Comparison of ENCODE assay signal across 32 mouse cellular contexts in genomic region chr2:148825986-148826385, GRCm38 (mm10). TPM values are rescaled to one million over a fixed set of nuclear protein-coding genes. Genes with fewer than 3 reads are reported as not detected.
"Had no signal": no experiment of that assay in that cellular context is flagged by ENCODE, and none has a peak within 500 bp of the region (broad histone marks: within the 10 kb centered on the region; RNA-seq: fewer than 3 reads in every experiment).

No protein-coding gene starts in this region.

- H3K27ac ChIP-seq: embryonic facial prominence, embryonic 10.5 days; embryonic facial prominence, embryonic 12.5 days; embryonic facial prominence, embryonic 13.5 days; embryonic facial prominence, embryonic 15.5 days; forebrain, embryonic 10.5 days; forebrain, embryonic 12.5 days; forebrain, embryonic 13.5 days; forebrain, embryonic 15.5 days; gastrocnemius, adult 2 months; heart, adult 2 months had no signal

- H3K4me1 ChIP-seq: embryonic facial prominence, embryonic 10.5 days; embryonic facial prominence, embryonic 12.5 days; embryonic facial prominence, embryonic 13.5 days; embryonic facial prominence, embryonic 15.5 days; forebrain, embryonic 10.5 days; forebrain, embryonic 12.5 days; forebrain, embryonic 13.5 days; forebrain, embryonic 15.5 days had no signal

- H3K9me3 ChIP-seq: embryonic facial prominence, embryonic 10.5 days; embryonic facial prominence, embryonic 12.5 days; embryonic facial prominence, embryonic 13.5 days; embryonic facial prominence, embryonic 15.5 days; forebrain, embryonic 10.5 days; forebrain, embryonic 12.5 days; forebrain, embryonic 13.5 days; forebrain, embryonic 15.5 days had no signal

- H3K4me3 ChIP-seq: embryonic facial prominence, embryonic 10.5 days; embryonic facial prominence, embryonic 12.5 days; embryonic facial prominence, embryonic 13.5 days; embryonic facial prominence, embryonic 15.5 days; erythroblast, embryonic 14.5 days; forebrain, embryonic 10.5 days; forebrain, embryonic 12.5 days; forebrain, embryonic 13.5 days; forebrain, embryonic 15.5 days; gastrocnemius, adult 2 months; heart, adult 2 months had no signal

- H3K27me3 ChIP-seq: embryonic facial prominence, embryonic 12.5 days; embryonic facial prominence, embryonic 13.5 days; embryonic facial prominence, embryonic 15.5 days; forebrain, embryonic 12.5 days; forebrain, embryonic 13.5 days; forebrain, embryonic 15.5 days had no signal

- H3K36me3 ChIP-seq: embryonic facial prominence, embryonic 10.5 days; embryonic facial prominence, embryonic 12.5 days; embryonic facial prominence, embryonic 13.5 days; embryonic facial prominence, embryonic 15.5 days; forebrain, embryonic 10.5 days; forebrain, embryonic 12.5 days; forebrain, embryonic 15.5 days had no signal

- DNase-seq: cerebellum, adult 9-10 months; cerebellum, adult 9-11 months; cerebellum, postnatal 10 days; cerebellum, postnatal 14 days; cerebellum, postnatal 25 days; cerebellum, postnatal 36 days; embryo, embryonic 11 days; forebrain, postnatal 0 days; gastrocnemius, adult 2 months; gastrocnemius, postnatal 10 days; gastrocnemius, postnatal 14 days; gastrocnemius, postnatal 25 days; gastrocnemius, postnatal 36 days; heart, adult 18-20 months; heart, adult 2 months had no signal

- H3K9ac ChIP-seq: embryonic facial prominence, embryonic 12.5 days; embryonic facial prominence, embryonic 13.5 days; embryonic facial prominence, embryonic 15.5 days; forebrain, embryonic 12.5 days; forebrain, embryonic 13.5 days; forebrain, embryonic 15.5 days; forebrain, postnatal 0 days had no signal

- H3K4me2 ChIP-seq: embryonic facial prominence, embryonic 12.5 days; embryonic facial prominence, embryonic 13.5 days; embryonic facial prominence, embryonic 15.5 days; forebrain, embryonic 12.5 days; forebrain, embryonic 13.5 days; forebrain, embryonic 15.5 days had no signal

- ATAC-seq: forebrain, embryonic 13.5 days; forebrain, embryonic 14.5 days; forebrain, embryonic 15.5 days; forebrain, embryonic 16.5 days; forebrain, postnatal 0 days had no signal

RNA-seq across cellular contexts. Expression of gene Cst13, which starts 6.1 kb away (rescaled TPM):
- polyA plus RNA-seq: cortical plate, adult 2 months; embryonic facial prominence, embryonic 10.5 days; embryonic facial prominence, embryonic 11.5 days; embryonic facial prominence, embryonic 12.5 days; embryonic facial prominence, embryonic 13.5 days; embryonic facial prominence, embryonic 14.5 days; embryonic facial prominence, embryonic 15.5 days; erythroblast, embryonic 14.5 days; forebrain, embryonic 10.5 days; forebrain, embryonic 11.5 days; forebrain, embryonic 12.5 days; forebrain, embryonic 13.5 days; forebrain, embryonic 14.5 days; forebrain, embryonic 15.5 days; forebrain, embryonic 16.5 days; forebrain, postnatal 0 days; frontal cortex, adult 2 months; gonadal fat pad, adult 2 months; heart, adult 2 months had no signal

RNA-seq across cellular contexts. Expression of gene Cst9, which starts 9.0 kb away (rescaled TPM):
- polyA plus RNA-seq: cortical plate, adult 2 months; embryonic facial prominence, embryonic 10.5 days; embryonic facial prominence, embryonic 11.5 days; embryonic facial prominence, embryonic 12.5 days; embryonic facial prominence, embryonic 13.5 days; embryonic facial prominence, embryonic 14.5 days; embryonic facial prominence, embryonic 15.5 days; erythroblast, embryonic 14.5 days; forebrain, embryonic 10.5 days; forebrain, embryonic 11.5 days; forebrain, embryonic 12.5 days; forebrain, embryonic 13.5 days; forebrain, embryonic 14.5 days; forebrain, embryonic 15.5 days; forebrain, embryonic 16.5 days; forebrain, postnatal 0 days; frontal cortex, adult 2 months had no signal

RNA-seq across cellular contexts. Expression of gene Cst8, which starts 27.4 kb away (rescaled TPM):
- polyA plus RNA-seq: cortical plate, adult 2 months; embryonic facial prominence, embryonic 10.5 days; embryonic facial prominence, embryonic 11.5 days; embryonic facial prominence, embryonic 12.5 days; embryonic facial prominence, embryonic 14.5 days; embryonic facial prominence, embryonic 15.5 days; erythroblast, embryonic 14.5 days; forebrain, embryonic 10.5 days; forebrain, embryonic 11.5 days; forebrain, embryonic 12.5 days; forebrain, embryonic 13.5 days; forebrain, embryonic 14.5 days; forebrain, embryonic 15.5 days; forebrain, embryonic 16.5 days; forebrain, postnatal 0 days; frontal cortex, adult 2 months; heart, adult 2 months had no signal

RNA-seq across cellular contexts. Expression of gene Cst12, which starts 36.8 kb away (rescaled TPM):
- polyA plus RNA-seq: cortical plate, adult 2 months; embryonic facial prominence, embryonic 10.5 days; embryonic facial prominence, embryonic 11.5 days; embryonic facial prominence, embryonic 12.5 days; embryonic facial prominence, embryonic 13.5 days; embryonic facial prominence, embryonic 14.5 days; embryonic facial prominence, embryonic 15.5 days; erythroblast, embryonic 14.5 days; forebrain, embryonic 10.5 days; forebrain, embryonic 11.5 days; forebrain, embryonic 12.5 days; forebrain, embryonic 13.5 days; forebrain, embryonic 14.5 days; forebrain, embryonic 15.5 days; forebrain, embryonic 16.5 days; forebrain, postnatal 0 days; heart, adult 2 months had no signal

RNA-seq across cellular contexts. Expression of gene 9230104L09Rik, which starts 38.9 kb away (rescaled TPM):
- polyA plus RNA-seq: cortical plate, adult 2 months; embryonic facial prominence, embryonic 10.5 days; embryonic facial prominence, embryonic 11.5 days; embryonic facial prominence, embryonic 12.5 days; embryonic facial prominence, embryonic 13.5 days; embryonic facial prominence, embryonic 14.5 days; embryonic facial prominence, embryonic 15.5 days; erythroblast, embryonic 14.5 days; forebrain, embryonic 10.5 days; forebrain, embryonic 11.5 days; forebrain, embryonic 12.5 days; forebrain, embryonic 13.5 days; forebrain, embryonic 14.5 days; forebrain, embryonic 15.5 days; forebrain, embryonic 16.5 days; forebrain, postnatal 0 days; frontal cortex, adult 2 months had no signal
